Mouse (Mus musculus): Measurements from ENCODE around the gene Csf2ra.

DNA sequence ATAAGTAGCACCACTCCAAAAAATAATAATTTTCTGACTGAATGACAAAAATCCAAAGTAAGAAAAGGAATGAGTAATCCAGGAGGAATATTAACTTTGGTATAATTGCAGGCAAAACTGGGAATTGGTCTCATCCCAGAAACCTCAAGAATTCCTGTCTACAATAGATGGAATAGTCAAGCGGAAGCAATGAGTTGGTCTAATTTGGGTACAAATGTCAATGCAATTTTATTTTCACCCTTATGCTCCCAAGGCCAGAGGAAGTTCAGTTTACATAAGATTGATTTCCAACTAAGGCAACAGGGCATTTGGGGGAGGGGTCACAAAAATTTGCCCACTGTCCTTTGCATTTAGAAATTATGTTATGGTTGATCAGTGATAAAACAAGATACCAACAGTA is 47.2 kb upstream of the Csf2ra start:
- TF ChIP-seq POLR2A (IDR thresholded peaks at IDR 0.05; ENCODE audit: control insufficient read depth, extremely low read depth, insufficient read depth, low read length, poor library complexity) = no peak
- TF ChIP-seq CTCF (IDR thresholded peaks at IDR 0.05; ENCODE audit: borderline replicate concordance, control insufficient read depth, extremely low read depth, insufficient read depth, low read length, poor library complexity) = no peak

Data from thymus, adult 2 months (tissue).